Comparison of ENCODE assay signal across 9 mouse cellular contexts in genomic region chr7:28466721-28467212, GRCm38 (mm10). TPM values are rescaled to one million over a fixed set of nuclear protein-coding genes. Genes with fewer than 3 reads are reported as not detected.
DNase-seq lines count a peak whose midpoint lies in the region; ATAC-seq and TF ChIP-seq lines count a peak whose summit lies in the region.
"Had no signal": no experiment of that assay in that cellular context is flagged by ENCODE, and none has a peak within 500 bp of the region (broad histone marks: within the 10 kb centered on the region; RNA-seq: fewer than 3 reads in every experiment).

No protein-coding gene starts in this region.

- 0 out of 2 replicates have a peak, but pooled peaks have one; percentile 4 for ATAC-seq in heart, embryonic 11.5 days (replicated peaks; ENCODE audit: insufficient number of reproducible peaks, low FRiP score, low TSS enrichment)
- no peak for ATAC-seq in hindbrain, embryonic 15.5 days (ENCODE audit: low FRiP score, low read depth)
- ATAC-seq in midbrain, embryonic 14.5 days (ENCODE audit: low FRiP score, low TSS enrichment) = no peak

- TF ChIP-seq POLR2A in cerebellum, adult 2 months (IDR thresholded peaks at IDR 0.05; ENCODE audit: borderline replicate concordance, insufficient read depth, low read length) = no peak

- intact Hi-C loops in heart, postnatal 10 days (cut with DNase I) = no loop called here
- intact Hi-C loops in left cerebral cortex, postnatal 14 days (cut with DNase I) = no loop called here

- no peak overlapping the region for H3K27ac ChIP-seq in heart, embryonic 11.5 days (ENCODE audit: low read depth, low read length)
- H3K27ac ChIP-seq in hindbrain, embryonic 15.5 days (replicated peaks) = no peak overlapping the region
- H3K27ac ChIP-seq in midbrain, embryonic 14.5 days (replicated peaks; ENCODE audit: low read depth, low read length) = no peak overlapping the region
- no peak overlapping the region for H3K27ac ChIP-seq in cerebellum, adult 2 months (ENCODE audit: insufficient read depth, low read length)

- no peak for TF ChIP-seq CTCF in cerebellum, adult 2 months (IDR thresholded peaks at IDR 0.05; ENCODE audit: borderline replicate concordance, insufficient read depth, low read depth, low read length)

- peaks cover 27% of the 10 kb centered on the region for H3K27me3 ChIP-seq in heart, embryonic 11.5 days (ENCODE audit: control insufficient read depth, insufficient read depth, low read length)
- 0 out of 2 replicates have a peak, but pooled peaks cover 3% of the 10 kb centered on the region for H3K27me3 ChIP-seq in hindbrain, embryonic 15.5 days
- peaks cover 8% of the 10 kb centered on the region; the same call in 1 of the 2 replicates for H3K27me3 ChIP-seq in midbrain, embryonic 14.5 days (ENCODE audit: control insufficient read depth, insufficient read depth, low read length)
- no peaks in the 10 kb centered on the region for H3K27me3 ChIP-seq in cerebellum, adult 2 months (ENCODE audit: control insufficient read depth, insufficient read depth, low read length)

- peaks cover 20% of the 10 kb centered on the region for H3K4me1 ChIP-seq in heart, embryonic 11.5 days (ENCODE audit: control insufficient read depth, insufficient read depth, low read length)
- H3K4me1 ChIP-seq in hindbrain, embryonic 15.5 days (replicated peaks) = peaks cover 30% of the 10 kb centered on the region
- H3K4me1 ChIP-seq in midbrain, embryonic 14.5 days (ENCODE audit: control insufficient read depth, insufficient read depth, low read length) = 0 out of 2 replicates have a peak, but pooled peaks cover 9% of the 10 kb centered on the region
- H3K4me1 ChIP-seq in cerebellum, adult 2 months (ENCODE audit: control insufficient read depth, insufficient read depth, low read length) = peaks cover 8% of the 10 kb centered on the region; the same call in 1 of the 2 replicates

- no peaks in the 10 kb centered on the region for H3K36me3 ChIP-seq in heart, embryonic 11.5 days (ENCODE audit: control insufficient read depth, insufficient read depth, low read length)
- peaks cover 28% of the 10 kb centered on the region for H3K36me3 ChIP-seq in hindbrain, embryonic 15.5 days
- H3K36me3 ChIP-seq in midbrain, embryonic 14.5 days (ENCODE audit: control insufficient read depth, insufficient read depth, low read length) = peaks cover 35% of the 10 kb centered on the region

- H3K4me2 ChIP-seq in heart, embryonic 11.5 days = peak overlapping the region; percentile 93
- peak overlapping the region; percentile 57 for H3K4me2 ChIP-seq in hindbrain, embryonic 15.5 days
- H3K4me2 ChIP-seq in midbrain, embryonic 14.5 days (ENCODE audit: low read length) = peak overlapping the region; percentile 54

- peak overlapping the region; percentile 77 for H3K9ac ChIP-seq in heart, embryonic 11.5 days (ENCODE audit: low read depth, low read length)
- H3K9ac ChIP-seq in hindbrain, embryonic 15.5 days = peak overlapping the region; percentile 29; the same call in 1 of the 2 replicates
- peak overlapping the region; percentile 49; the same call in 1 of the 2 replicates for H3K9ac ChIP-seq in midbrain, embryonic 14.5 days (replicated peaks; ENCODE audit: low read length)

- peak overlapping the region; percentile 59 for H3K4me3 ChIP-seq in heart, embryonic 11.5 days (ENCODE audit: low read depth, low read length)
- H3K4me3 ChIP-seq in hindbrain, embryonic 15.5 days = peak overlapping the region; percentile 32
- peak overlapping the region; percentile 32; the same call in 1 of the 2 replicates for H3K4me3 ChIP-seq in midbrain, embryonic 14.5 days (replicated peaks; ENCODE audit: low read depth, low read length)
- H3K4me3 ChIP-seq in cerebellum, adult 2 months (replicated peaks; ENCODE audit: insufficient read depth, low read depth, low read length) = no peak overlapping the region

- no peak for DNase-seq in heart, postnatal 10 days
- DNase-seq in embryo, embryonic 10 days (ENCODE audit: low spot score) = peak; percentile 56
- DNase-seq in midbrain, embryonic 14.5 days = no peak
- DNase-seq in left cerebral cortex, postnatal 14 days (ENCODE audit: low spot score in 2 of 2) = no peak
- no peak for DNase-seq in cerebellum, adult 2 months
- DNase-seq in adrenal gland, postnatal 14 days = no peak

- 11% methylated on average over 40 of the region's 40 CpGs for WGBS in heart, embryonic 11.5 days (ENCODE audit: insufficient replicate concordance)
- 21% methylated on average over 40 of the region's 40 CpGs for WGBS in hindbrain, embryonic 15.5 days
- 17% methylated on average over 40 of the region's 40 CpGs for WGBS in midbrain, embryonic 14.5 days
- whole genome bisulfite sequencing in cerebellum, adult 2 months = 62% methylated on average over 40 of the region's 40 CpGs

- no peaks in the 10 kb centered on the region for H3K9me3 ChIP-seq in heart, embryonic 11.5 days (replicated peaks; ENCODE audit: control insufficient read depth, low read length)
- H3K9me3 ChIP-seq in hindbrain, embryonic 15.5 days = no peaks in the 10 kb centered on the region
- no peaks in the 10 kb centered on the region for H3K9me3 ChIP-seq in midbrain, embryonic 14.5 days (ENCODE audit: control insufficient read depth, low read length)

RNA-seq across cellular contexts. Expression of gene Lrfn1, which starts 15.0 kb away (rescaled TPM):
- polyA plus RNA-seq in heart, embryonic 11.5 days (2014; fragmentation: Nextera tagmentation; extraction: Ambion mirVana) = 1.4 and 1.7 TPM in 2 replicates
- 1 to 10 TPM; 2.0 to 2.7 TPM for total RNA-seq in heart, postnatal 10 days (2021)
- polyA plus RNA-seq in hindbrain, embryonic 15.5 days (2015; fragmentation: Nextera tagmentation; extraction: Ambion mirVana) = 20.3 and 25.5 TPM in 2 replicates
- 18.3 and 19.9 TPM in 2 replicates for polyA plus RNA-seq in midbrain, embryonic 14.5 days (2014; fragmentation: Nextera tagmentation; extraction: Ambion mirVana)
- 10 to 100 TPM; 97.0 to 98.5 TPM for total RNA-seq in left cerebral cortex, postnatal 14 days (2021)
- polyA plus RNA-seq in cerebellum, adult 2 months (2012; rRNA removed) = 39.6 and 41.5 TPM in 2 replicates
- total RNA-seq in adrenal gland, postnatal 14 days (2021) = 11.5 and 12.8 TPM in 2 replicates

RNA-seq across cellular contexts. Expression of gene Gmfg, which starts 29.5 kb away (rescaled TPM):
- 5.8 and 6.4 TPM in 2 replicates for polyA plus RNA-seq in heart, embryonic 11.5 days (2014; fragmentation: Nextera tagmentation; extraction: Ambion mirVana)
- 1 to 10 TPM; 7.6 to 8.7 TPM for total RNA-seq in heart, postnatal 10 days (2021)
- 4.1 and 4.9 TPM in 2 replicates for polyA plus RNA-seq in hindbrain, embryonic 15.5 days (2015; fragmentation: Nextera tagmentation; extraction: Ambion mirVana)
- 1.7 and 5.1 TPM in 2 replicates for polyA plus RNA-seq in midbrain, embryonic 14.5 days (2014; fragmentation: Nextera tagmentation; extraction: Ambion mirVana)
- 1 to 10 TPM; 2.6 to 3.3 TPM for total RNA-seq in left cerebral cortex, postnatal 14 days (2021)
- 2.0 and 2.2 TPM in 2 replicates for polyA plus RNA-seq in cerebellum, adult 2 months (2012; rRNA removed)
- 14.7 and 24.7 TPM in 2 replicates for total RNA-seq in adrenal gland, postnatal 14 days (2021)

RNA-seq across cellular contexts. Expression of gene Ifnl2, which starts 43.5 kb away (rescaled TPM):
- not detected in 2 replicates for polyA plus RNA-seq in heart, embryonic 11.5 days (2014; fragmentation: Nextera tagmentation; extraction: Ambion mirVana)
- not detected for total RNA-seq in heart, postnatal 10 days (2021)
- polyA plus RNA-seq in hindbrain, embryonic 15.5 days (2015; fragmentation: Nextera tagmentation; extraction: Ambion mirVana) = not detected in 2 replicates
- polyA plus RNA-seq in midbrain, embryonic 14.5 days (2014; fragmentation: Nextera tagmentation; extraction: Ambion mirVana) = not detected in 2 replicates
- total RNA-seq in left cerebral cortex, postnatal 14 days (2021) = not detected
- not detected in 2 replicates for polyA plus RNA-seq in cerebellum, adult 2 months (2012; rRNA removed)
- not detected in 2 replicates for total RNA-seq in adrenal gland, postnatal 14 days (2021)
- polyA plus RNA-seq: gonadal fat pad, adult 2 months had no signal

RNA-seq across cellular contexts. Expression of gene Ifnl3, which starts 55.9 kb away (rescaled TPM):
- polyA plus RNA-seq in heart, embryonic 11.5 days (2014; fragmentation: Nextera tagmentation; extraction: Ambion mirVana) = not detected in 2 replicates
- total RNA-seq in heart, postnatal 10 days (2021) = not detected
- not detected in 2 replicates for polyA plus RNA-seq in hindbrain, embryonic 15.5 days (2015; fragmentation: Nextera tagmentation; extraction: Ambion mirVana)
- polyA plus RNA-seq in midbrain, embryonic 14.5 days (2014; fragmentation: Nextera tagmentation; extraction: Ambion mirVana) = not detected in 2 replicates
- not detected for total RNA-seq in left cerebral cortex, postnatal 14 days (2021)
- polyA plus RNA-seq in cerebellum, adult 2 months (2012; rRNA removed) = not detected in 2 replicates
- total RNA-seq in adrenal gland, postnatal 14 days (2021) = not detected in 2 replicates
- polyA plus RNA-seq: gonadal fat pad, adult 2 months had no signal
